Mouse (Mus musculus) kidney, adult 8-10 months (tissue): ENCODE data around the gene Cd276.

Source experiments
- DNase-seq, 2 experiments: peaks; one replicate each; pipeline ENCODE4 v3.0.0; 2022

Cd276 gene

GRCm38 (mm10) chr9:58510452-58510851, 44.8 kb downstream of the Cd276 start:
- no peak for DNase-seq

GRCm38 (mm10) chr9:58507216-58508005, 47.8 kb downstream of the Cd276 start:
- no peak for DNase-seq

GRCm38 (mm10) chr9:58500946-58501345, 54.3 kb downstream of the Cd276 start:
- DNase-seq: no peak

- no peak for DNase-seq
Observed at GRCm38 (mm10) chr9:58497942-58498341, 57.3 kb downstream of the Cd276 start.

GRCm38 (mm10) chr9:58496470-58497182, 58.6 kb downstream of the Cd276 start:
- DNase-seq: no peak

GRCm38 (mm10) chr9:58495035-58495434, 60.2 kb downstream of the Cd276 start:
- DNase-seq: no peak

- DNase-seq: no peak
Observed at GRCm38 (mm10) chr9:58490391-58490790, 64.8 kb downstream of the Cd276 start.

- no peak for DNase-seq
Observed at GRCm38 (mm10) chr9:58489865-58490165, 65.4 kb downstream of the Cd276 start.

GRCm38 (mm10) chr9:58489133-58489864, 65.9 kb downstream of the Cd276 start:
- DNase-seq: no peak

- peak in 1 of 2 experiments; percentile 7 for DNase-seq
Observed at GRCm38 (mm10) chr9:58487851-58488801, 67.1 kb downstream of the Cd276 start, which contains the start of gene Insyn1. TSS of gene Insyn1 (plus strand) at chr9:58488603.

- DNase-seq: no peak
Observed at GRCm38 (mm10) chr9:58487076-58487475, 68.2 kb downstream of the Cd276 start.
